Mouse (Mus musculus): ENCODE measurements at regions not wholly inside any gene's neighbourhood (a gene's known extent, or its start where the extent isn't known, plus 50 kb on each side); places are given as distances from the start of the nearest gene placed in this dataset.

- Histone ChIP-seq H3K4me1 (ENCODE audit: control insufficient read depth, insufficient read depth, low read length) (no peaks in the 10 kb centered on the region), H3K27ac (ENCODE audit: insufficient read depth, low read length) (no peak overlapping the region), H3K4me3 (ENCODE audit: insufficient read depth, low read length) (no peak overlapping the region)
- TF ChIP-seq POLR2A (IDR thresholded peaks at IDR 0.05; ENCODE audit: extremely low read depth, insufficient read depth, low read length) (no peak), CTCF (IDR thresholded peaks at IDR 0.05; ENCODE audit: extremely low read depth, insufficient read depth, low read length) (no peak)
Measured at GRCm38 (mm10) chr2:133734469-133735225, 182.7 kb downstream of the Bmp2 start.

- H3K27ac ChIP-seq (ENCODE audit: insufficient read depth, low read length) = no peak overlapping the region
- TF ChIP-seq POLR2A (IDR thresholded peaks at IDR 0.05; ENCODE audit: extremely low read depth, insufficient read depth, low read length) (no peak), CTCF (IDR thresholded peaks at IDR 0.05; ENCODE audit: extremely low read depth, insufficient read depth, low read length) (no peak)
- no peak overlapping the region for H3K4me3 ChIP-seq (ENCODE audit: insufficient read depth, low read length)
- no peaks in the 10 kb centered on the region for H3K4me1 ChIP-seq (ENCODE audit: control insufficient read depth, insufficient read depth, low read length)
Measured at GRCm38 (mm10) chr2:133738839-133739430, 187.0 kb downstream of the Bmp2 start.

- Histone ChIP-seq H3K4me3 (ENCODE audit: insufficient read depth, low read length) (no peak overlapping the region), H3K27ac (ENCODE audit: insufficient read depth, low read length) (no peak overlapping the region), H3K4me1 (ENCODE audit: control insufficient read depth, insufficient read depth, low read length) (no peaks in the 10 kb centered on the region)
- no peak for TF ChIP-seq POLR2A (IDR thresholded peaks at IDR 0.05; ENCODE audit: extremely low read depth, insufficient read depth, low read length)
- no peak for TF ChIP-seq CTCF (IDR thresholded peaks at IDR 0.05; ENCODE audit: extremely low read depth, insufficient read depth, low read length)
Measured at GRCm38 (mm10) chr2:133748493-133748892, 196.5 kb downstream of the Bmp2 start.

- peak overlapping the region; percentile 56; the same call in 1 of the 2 replicates for H3K27ac ChIP-seq (ENCODE audit: insufficient read depth, low read length)
- no peaks in the 10 kb centered on the region for H3K4me1 ChIP-seq (ENCODE audit: control insufficient read depth, insufficient read depth, low read length)
- TF ChIP-seq POLR2A (IDR thresholded peaks at IDR 0.05; ENCODE audit: extremely low read depth, insufficient read depth, low read length) = no peak
- TF ChIP-seq CTCF (IDR thresholded peaks at IDR 0.05; ENCODE audit: extremely low read depth, insufficient read depth, low read length) = no peak
- H3K4me3 ChIP-seq (ENCODE audit: insufficient read depth, low read length) = no peak overlapping the region
Measured at GRCm38 (mm10) chr2:133749846-133750637, 198.1 kb downstream of the Bmp2 start.

GRCm38 (mm10) chr2:133754088-133754487, 202.1 kb downstream of the Bmp2 start:
- TF ChIP-seq CTCF (IDR thresholded peaks at IDR 0.05; ENCODE audit: extremely low read depth, insufficient read depth, low read length) = no peak
- H3K4me1 ChIP-seq (ENCODE audit: control insufficient read depth, insufficient read depth, low read length) = no peaks in the 10 kb centered on the region
- H3K4me3 ChIP-seq (ENCODE audit: insufficient read depth, low read length) = no peak overlapping the region
- no peak overlapping the region for H3K27ac ChIP-seq (ENCODE audit: insufficient read depth, low read length)

GRCm38 (mm10) chr2:133761496-133761895, 209.5 kb downstream of the Bmp2 start:
- TF ChIP-seq CTCF (IDR thresholded peaks at IDR 0.05; ENCODE audit: extremely low read depth, insufficient read depth, low read length) (no peak), POLR2A (IDR thresholded peaks at IDR 0.05; ENCODE audit: extremely low read depth, insufficient read depth, low read length) (no peak)
- Histone ChIP-seq H3K27ac (ENCODE audit: insufficient read depth, low read length) (no peak overlapping the region), H3K4me3 (ENCODE audit: insufficient read depth, low read length) (no peak overlapping the region)

GRCm38 (mm10) chr2:133768546-133768945, 216.6 kb downstream of the Bmp2 start:
- H3K4me3 ChIP-seq (ENCODE audit: insufficient read depth, low read length) = no peak overlapping the region
- H3K4me1 ChIP-seq (ENCODE audit: control insufficient read depth, insufficient read depth, low read length) = no peaks in the 10 kb centered on the region
- no peak for TF ChIP-seq POLR2A (IDR thresholded peaks at IDR 0.05; ENCODE audit: extremely low read depth, insufficient read depth, low read length)
- no peak for TF ChIP-seq CTCF (IDR thresholded peaks at IDR 0.05; ENCODE audit: extremely low read depth, insufficient read depth, low read length)
- no peak overlapping the region for H3K27ac ChIP-seq (ENCODE audit: insufficient read depth, low read length)

More at GRCm38 (mm10) chr2:133761496-133761895, 209.5 kb downstream of the Bmp2 start:
- no peaks in the 10 kb centered on the region for H3K4me1 ChIP-seq (ENCODE audit: control insufficient read depth, insufficient read depth, low read length)

GRCm38 (mm10) chr2:133783588-133784342, 231.8 kb downstream of the Bmp2 start:
- H3K4me1 ChIP-seq (ENCODE audit: control insufficient read depth, insufficient read depth, low read length) = peaks cover 2% of the 10 kb centered on the region
- no peak overlapping the region for H3K27ac ChIP-seq (ENCODE audit: insufficient read depth, low read length)
- no peak for TF ChIP-seq POLR2A (IDR thresholded peaks at IDR 0.05; ENCODE audit: extremely low read depth, insufficient read depth, low read length)
- TF ChIP-seq CTCF (IDR thresholded peaks at IDR 0.05; ENCODE audit: extremely low read depth, insufficient read depth, low read length) = no peak

GRCm38 (mm10) chr2:133791031-133791430, 239.1 kb downstream of the Bmp2 start:
- no peak for TF ChIP-seq POLR2A (IDR thresholded peaks at IDR 0.05; ENCODE audit: extremely low read depth, insufficient read depth, low read length)
- Histone ChIP-seq H3K4me1 (ENCODE audit: control insufficient read depth, insufficient read depth, low read length) (no peaks in the 10 kb centered on the region; the same call in 1 of the 2 replicates), H3K4me3 (ENCODE audit: insufficient read depth, low read length) (no peak overlapping the region), H3K27ac (ENCODE audit: insufficient read depth, low read length) (no peak overlapping the region)

More at GRCm38 (mm10) chr2:133783588-133784342, 231.8 kb downstream of the Bmp2 start:
- H3K4me3 ChIP-seq (ENCODE audit: insufficient read depth, low read length) = no peak overlapping the region
